Mouse (Mus musculus) midbrain, embryonic 16.5 days (tissue): ENCODE results near the gene Trim60. TPM values are rescaled to one million over a fixed set of nuclear protein-coding genes. Genes with fewer than 3 reads are reported as not detected.

ENCODE experiments used
- polyA plus RNA-seq: library from polyadenylated mRNA; unstranded; fragments of >200 nt; fragmentation: Nextera tagmentation; extraction: Ambion mirVana; gene quantifications from 2 replicates; pipeline ENCODE4 v1.2.1, GENCODE M21; 2015

Trim60 gene
- polyA plus RNA-seq, 1 experiment from 2014 or later = not detected

Other genes starting within 250 kb of the Trim60 start
- gene Klhl2, start 168.6 kb downstream of the Trim60 start, polyA plus RNA-seq = 25.3 and 30.9 TPM in 2 replicates
- gene Tmem192, start 71.4 kb downstream of the Trim60 start, polyA plus RNA-seq = 21.3 and 31.6 TPM in 2 replicates
- gene Trim75, start 30.8 kb downstream of the Trim60 start, polyA plus RNA-seq = 0.09 TPM in 1 of 2 replicates, not detected in the other
- not detected in 2 replicates for gene Trim61, start 61 bp downstream of the Trim60 start, polyA plus RNA-seq
- gene Apela, start 18.8 kb upstream of the Trim60 start, polyA plus RNA-seq = 0.76 and 1.2 TPM in 2 replicates
- gene Gm10663, start 56.4 kb upstream of the Trim60 start, polyA plus RNA-seq = not detected in 2 replicates
- not detected in 2 replicates for gene BC030870, start 111.0 kb upstream of the Trim60 start, polyA plus RNA-seq